Mouse (Mus musculus): ENCODE data around the gene Tfec.

Tfec gene

GRCm38 (mm10) chr6:16785166-16785565 is 113.1 kb downstream of the Tfec start:
- DNase-seq: no peak

Measured in kidney, postnatal 10 days (tissue).